Mouse (Mus musculus) embryo, embryonic 10.5 days (tissue): ENCODE results near the gene Ccdc150.

Source experiments
- DNase-seq: peaks from one replicate; pipeline ENCODE4 v3.0.0-alpha.2; 2015; ENCODE audit warnings: low spot score

Ccdc150 gene

DNA sequence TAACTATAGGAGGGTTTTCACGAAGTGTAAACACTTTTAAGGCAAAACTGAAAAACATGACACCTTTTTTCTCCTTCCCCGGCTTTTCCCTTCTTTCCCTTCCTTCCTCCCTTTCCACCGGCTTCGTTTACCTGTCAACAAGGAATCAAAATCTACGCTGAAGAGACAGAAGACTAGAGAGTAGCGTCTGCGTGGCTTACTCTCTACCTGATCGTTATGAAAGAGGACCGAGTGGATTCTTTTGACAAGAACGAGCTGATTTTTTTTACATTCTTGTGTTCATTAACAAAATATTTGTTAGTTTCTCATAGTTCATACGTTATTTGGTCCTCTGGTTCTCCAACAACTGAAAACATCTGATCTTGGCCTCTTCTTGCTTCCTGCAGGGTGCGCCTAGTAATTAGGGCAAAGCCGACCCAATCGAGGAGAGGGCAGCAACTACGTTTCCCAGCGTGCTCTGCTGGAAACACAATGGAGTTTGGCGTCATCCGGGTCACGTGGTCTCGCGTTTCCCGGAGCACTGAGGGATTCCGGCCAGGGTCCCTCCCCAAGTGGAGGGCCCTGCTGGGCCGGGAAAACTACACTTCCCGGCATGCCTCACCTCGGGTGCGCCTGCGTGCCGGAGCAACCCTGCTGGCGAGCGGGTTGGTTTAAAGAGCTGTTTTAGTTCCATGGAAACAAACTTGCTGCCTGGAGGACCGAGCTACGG, at the start of gene Ccdc150:
Gene Ccdc150 (plus strand): TSS at position 526 of the 709 bp plus-strand sequence.
- peak; percentile 98 for DNase-seq

DNA sequence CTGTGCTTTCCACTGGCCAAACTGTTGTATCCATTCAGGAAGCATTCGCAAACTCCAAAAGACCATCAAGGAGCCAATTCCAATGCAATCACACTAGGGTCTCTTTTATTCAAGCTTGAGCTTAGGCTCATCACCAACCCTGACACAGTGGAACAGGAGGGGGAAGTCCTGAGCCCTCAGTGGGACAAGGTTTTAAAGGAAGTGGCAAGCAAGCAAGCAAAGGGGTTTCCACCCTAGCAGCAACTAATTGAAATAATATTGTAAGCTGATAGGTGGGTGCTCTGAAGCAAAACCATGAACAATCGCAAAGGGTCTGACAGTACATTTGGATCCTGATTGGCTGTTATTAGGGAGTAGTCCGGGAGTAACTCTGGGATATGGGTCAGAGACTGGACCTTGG, 30.2 kb upstream of the Ccdc150 start:
- no peak for DNase-seq

DNA sequence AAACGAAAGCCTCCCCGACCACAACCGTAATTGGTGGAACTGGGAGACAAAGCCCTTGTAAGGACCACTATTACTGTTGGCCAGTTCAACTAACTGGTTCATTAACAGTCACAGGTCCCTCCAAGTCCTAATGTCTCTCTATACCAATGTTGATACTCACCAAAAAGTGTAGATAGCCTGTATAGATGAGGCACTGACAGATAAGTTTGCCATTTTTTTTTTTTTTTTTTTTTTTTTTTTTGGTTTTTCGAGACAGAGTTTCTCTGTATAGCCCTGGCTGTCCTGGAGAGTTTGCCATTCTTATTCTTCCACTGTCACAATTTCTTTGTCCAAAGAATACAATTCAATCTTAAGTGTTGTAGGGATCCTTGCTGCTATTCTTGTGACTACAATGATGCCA, 7.8 kb upstream of the Ccdc150 start:
- DNase-seq, result no peak

DNA sequence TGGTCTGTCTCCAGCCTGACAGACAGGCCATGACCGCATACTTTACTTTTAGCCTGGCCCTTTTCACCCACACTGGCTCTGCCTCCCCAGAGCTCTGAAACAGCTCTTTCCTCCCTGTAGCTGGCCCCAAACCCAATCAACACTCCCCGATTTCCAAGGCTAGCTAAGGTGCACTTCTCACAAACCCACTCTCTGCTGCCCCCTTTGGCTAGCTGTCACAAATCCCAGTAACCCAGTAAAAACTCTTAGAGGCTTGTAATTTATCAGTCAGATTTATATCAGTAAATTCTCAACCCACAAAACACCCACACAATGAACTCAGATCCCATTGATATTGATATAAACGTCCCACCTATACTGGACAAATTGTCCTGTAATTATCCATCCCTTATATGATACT, 25.1 kb downstream of the Ccdc150 start:
- DNase-seq, result no peak

DNA sequence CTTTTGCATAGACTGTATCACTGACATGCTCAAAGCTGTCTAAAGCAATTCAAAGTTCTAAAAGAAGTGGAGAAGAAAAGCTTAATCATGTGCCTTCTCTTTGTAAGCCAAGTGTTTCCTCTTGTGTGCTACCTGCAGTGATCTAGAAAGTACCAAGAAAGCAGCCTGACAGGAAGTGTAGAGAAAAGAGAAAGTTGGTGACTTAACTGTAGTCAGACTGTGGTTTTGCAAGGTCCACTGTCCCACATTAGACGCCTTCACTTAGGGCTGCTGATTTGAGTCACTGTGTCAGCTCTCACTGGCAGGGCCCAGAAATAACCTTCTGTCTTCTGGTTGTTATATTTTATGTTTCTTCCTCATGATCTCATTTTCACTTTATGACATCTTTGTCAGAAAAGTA, 29.1 kb downstream of the Ccdc150 start:
- no peak for DNase-seq

DNA sequence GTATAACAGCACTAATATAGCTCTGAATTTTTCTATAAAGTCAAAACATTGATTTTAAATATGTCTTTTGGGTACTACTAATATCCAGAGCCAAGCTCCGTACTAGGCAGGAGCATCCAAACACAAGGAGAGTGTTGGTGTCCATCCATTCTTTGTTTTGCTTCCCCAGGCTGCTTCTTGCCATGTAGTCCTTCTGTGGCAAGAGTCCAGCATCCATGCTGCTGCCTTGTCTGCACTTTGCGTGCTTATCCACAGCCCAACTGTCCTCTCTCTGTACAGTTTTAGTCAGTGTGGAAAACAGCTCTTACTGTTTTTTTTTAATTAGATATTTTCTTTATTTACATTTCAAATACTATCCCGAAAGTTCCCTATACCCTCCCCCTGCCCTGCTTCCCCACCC, 30.2 kb downstream of the Ccdc150 start:
- DNase-seq, result no peak

DNA sequence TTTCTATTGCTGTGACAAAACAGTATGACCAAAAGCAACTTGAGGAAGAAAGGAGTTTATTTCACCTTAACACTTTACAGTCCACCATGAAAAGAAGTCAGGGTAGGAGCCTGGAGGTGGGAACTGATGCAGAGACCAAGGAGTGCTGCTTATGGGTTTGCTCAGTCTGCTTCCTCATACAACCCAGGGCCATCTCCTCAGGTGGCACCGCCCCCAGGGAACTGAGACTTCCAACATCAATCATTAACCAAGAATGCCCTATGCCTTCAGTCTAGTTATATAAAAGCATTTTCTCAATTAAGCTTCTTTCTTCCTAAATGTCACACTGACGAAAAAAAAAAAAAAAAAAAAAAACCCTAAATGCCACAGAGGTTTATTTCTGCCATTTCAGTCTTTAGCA, 55.9 kb downstream of the Ccdc150 start:
- DNase-seq, result no peak

DNA sequence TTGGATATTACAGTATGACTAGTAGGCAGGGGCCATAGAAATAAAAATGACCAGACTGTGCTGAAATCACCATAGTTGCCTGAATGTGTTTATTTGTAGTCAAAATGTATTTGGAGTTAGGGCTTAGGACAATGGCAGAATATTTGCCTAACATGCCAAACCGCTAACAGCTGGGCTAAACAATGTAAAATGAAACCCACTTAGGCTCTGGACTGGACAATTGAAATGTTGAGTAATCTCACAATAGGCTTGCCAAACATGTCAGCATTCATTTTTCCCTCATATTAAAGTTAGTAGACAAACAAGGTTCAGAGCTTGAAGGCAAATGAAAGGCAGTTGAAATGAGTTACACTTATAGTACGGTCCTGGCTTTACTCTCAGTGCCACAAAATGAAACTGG, 76.2 kb downstream of the Ccdc150 start:
- no peak for DNase-seq

DNA sequence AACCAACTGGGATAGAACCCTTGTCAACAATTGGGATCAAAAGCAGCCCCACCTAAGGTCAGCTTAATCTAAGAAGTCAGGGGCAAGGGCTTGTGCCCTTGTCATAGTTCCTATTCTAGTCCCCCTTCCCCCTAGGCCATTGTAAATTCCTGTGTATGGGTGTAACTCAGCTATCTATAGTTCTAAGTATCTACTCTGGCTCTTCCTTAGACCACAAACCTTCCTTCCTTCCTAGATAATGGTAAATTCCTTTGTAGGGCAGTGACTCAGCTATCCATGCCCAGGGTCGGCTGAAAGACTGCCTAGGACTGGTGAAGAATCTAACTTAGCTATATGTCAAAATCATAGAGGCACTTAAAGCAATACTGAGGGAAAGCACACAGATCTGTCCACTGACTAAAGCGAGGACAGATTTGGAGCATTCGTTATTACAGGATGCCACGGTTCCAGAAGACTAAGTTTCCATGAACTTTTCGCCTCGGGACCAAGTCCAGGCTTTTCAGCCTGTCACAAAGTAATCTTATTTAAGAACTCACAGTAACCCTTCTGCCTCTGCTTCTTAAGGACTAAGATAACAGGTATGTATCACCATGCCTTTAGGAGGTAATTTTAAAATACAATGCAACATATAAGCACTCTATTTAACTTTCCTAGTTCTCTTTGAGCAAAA, 77.5 kb downstream of the Ccdc150 start:
- no peak for DNase-seq

DNA sequence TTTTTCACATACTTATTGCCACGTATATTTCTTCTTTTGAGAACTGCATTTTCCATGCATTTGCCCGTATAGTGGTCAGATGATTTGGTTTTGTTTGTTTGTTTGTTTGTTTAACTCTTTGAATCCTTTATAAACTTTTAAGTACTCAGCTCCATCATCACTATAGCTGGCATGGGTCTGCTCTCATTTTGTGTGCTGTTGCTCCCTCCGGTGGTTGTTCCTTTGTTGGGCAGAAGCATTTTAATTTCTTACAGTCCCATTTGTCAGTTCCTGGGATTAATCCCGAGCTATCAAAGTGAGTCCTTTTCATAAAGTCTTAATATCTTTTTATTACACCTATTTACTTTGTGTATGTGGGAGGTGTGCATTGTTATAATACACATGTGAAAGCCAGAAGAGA, 82.5 kb downstream of the Ccdc150 start:
- peak; percentile 55 for DNase-seq

DNA sequence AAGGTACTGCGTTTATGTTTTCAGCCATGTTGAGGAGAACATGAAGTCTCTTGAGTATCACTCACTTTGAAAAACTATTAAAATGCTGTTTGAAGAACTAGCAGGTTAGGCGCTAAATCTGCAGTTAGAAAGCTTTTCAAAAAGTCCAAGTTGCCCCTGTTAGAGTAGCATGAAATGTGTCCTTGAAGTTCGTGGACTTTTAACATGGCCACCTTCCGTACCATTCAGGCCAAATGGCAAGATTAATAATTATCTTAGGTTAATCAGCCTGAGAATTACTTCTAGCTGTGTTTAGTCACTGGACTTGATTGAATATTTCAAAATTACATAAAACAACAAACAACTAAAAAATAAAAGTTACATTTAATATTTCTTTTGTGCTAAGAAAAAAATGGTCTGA, 104.3 kb downstream of the Ccdc150 start:
- DNase-seq, result no peak

DNA sequence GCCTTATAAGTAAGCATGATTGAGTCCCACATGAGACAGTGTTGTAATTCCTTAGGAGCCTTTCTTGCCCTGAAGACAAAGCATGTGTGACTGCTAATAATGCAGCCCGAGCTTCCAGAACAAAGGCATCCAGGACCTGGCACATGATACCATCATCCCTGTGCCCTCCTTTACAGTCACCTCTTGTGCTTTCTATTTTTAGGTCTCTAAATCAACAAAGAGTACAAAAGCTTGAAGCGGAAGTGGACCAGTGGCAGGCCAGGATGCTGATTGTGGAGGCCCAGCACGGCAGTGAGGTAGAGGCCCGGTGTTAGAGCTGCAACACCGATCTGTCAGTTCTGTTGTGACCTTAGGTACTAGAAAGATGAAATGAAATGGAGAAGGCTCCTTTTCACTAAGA, 105.0 kb downstream of the Ccdc150 start:
- no peak for DNase-seq

DNA sequence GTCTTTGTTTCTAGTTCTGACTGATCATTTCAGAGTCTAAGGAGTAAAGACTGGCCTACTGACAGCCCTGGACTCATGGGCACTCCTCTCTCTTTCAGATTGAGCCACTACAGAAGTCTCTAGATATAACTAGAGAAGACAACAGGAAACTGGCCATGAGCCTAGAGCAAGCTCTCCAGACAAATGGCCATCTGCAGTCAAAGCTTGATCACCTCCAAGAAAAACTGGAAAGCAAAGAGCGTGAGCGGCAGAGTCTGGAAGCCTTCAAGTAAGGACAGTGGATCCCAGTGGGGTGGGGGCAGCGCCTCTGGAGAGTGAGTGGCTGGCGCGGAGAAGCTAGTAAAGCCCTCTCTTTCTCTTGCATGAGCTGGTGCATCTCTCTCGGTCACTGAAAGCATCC, 106.1 kb downstream of the Ccdc150 start:
- DNase-seq, result no peak

DNA sequence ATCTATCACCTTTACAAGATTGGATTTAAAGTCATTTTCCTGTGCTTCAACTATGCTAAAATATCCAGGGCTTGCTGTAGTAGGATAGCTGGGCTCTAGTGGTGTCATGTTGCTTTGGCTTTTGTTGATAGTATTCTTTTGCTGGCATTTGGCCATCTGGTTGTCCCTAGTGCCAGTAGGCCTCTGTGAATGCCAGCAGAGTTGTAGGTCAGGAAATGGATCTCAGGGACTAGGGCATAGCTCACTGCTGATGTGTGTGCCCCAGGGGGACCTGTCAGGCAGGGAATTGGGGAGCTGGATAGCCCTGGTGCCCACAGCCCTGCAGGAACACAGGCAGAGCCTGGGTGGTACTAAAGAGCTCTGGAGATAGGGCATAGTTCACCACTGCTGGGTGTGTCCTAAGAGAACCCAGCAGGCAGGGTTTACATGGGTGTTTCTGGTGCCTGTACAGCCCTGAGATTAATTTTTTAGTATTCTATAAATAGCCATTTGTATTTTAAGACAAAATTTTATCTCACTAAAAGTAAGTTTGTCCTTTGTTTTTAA, 127.1 kb downstream of the Ccdc150 start:
- no peak for DNase-seq

DNA sequence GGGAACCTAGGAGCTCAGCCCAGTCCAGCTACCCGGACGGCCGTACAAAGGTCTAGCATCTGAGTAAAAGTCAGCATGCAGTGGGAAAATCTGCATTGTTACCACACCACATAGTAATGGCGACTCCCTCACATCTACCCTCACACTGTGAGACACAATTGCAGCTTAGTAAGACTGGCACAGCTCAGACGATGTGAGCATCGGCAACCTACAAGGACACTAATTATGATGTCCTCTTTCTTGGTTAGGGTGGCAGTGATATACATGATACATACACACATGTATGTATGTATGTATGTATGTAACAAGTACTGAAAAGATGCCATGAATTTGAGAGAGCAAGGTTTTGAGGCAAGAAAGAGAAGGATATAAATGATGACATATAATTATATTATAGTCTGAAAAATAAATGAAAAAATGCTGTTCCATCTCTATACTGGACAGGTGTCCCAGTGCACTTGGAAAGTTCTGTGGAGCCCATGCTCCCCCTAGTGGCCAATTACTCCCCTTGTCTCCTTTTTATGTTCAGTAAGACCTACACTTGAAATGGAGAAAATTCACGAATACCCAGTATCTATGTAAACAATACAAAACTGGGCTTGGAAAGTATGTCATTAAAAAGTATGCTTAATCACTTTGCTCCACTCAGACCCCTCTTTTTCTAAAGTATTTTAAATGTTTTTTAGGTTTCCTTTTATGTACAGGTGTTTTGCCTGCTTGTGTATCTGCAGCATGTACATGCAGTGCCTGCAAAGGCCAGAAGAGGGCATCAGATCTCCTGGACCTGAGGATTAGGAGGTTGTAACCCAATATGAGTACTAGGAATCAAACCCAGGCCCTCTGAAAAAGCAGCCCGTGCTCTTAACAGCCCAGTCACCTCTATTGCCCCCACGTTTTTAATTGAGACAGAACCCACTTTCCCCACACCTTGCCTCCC, 130.8 kb downstream of the Ccdc150 start:
- DNase-seq, result peak; percentile 80

DNA sequence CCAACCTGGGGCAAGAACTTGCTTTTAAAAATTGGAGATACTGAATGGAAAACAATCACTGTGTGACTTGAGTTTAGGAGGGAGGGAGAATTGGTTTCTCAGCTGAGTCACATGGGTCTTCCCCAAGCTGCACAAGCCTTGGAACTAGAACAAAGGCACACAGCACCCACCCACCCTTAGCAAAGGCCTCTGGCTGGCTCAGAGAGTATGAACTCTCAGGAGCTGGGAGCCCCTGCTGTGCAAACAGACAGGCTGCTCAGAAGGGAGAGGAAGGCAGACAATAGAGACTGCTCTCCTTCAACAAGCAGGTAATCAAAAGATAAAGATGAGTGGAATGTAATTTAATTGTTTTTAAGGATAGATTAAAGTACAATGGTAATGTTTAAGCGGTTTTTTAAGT, 133.7 kb downstream of the Ccdc150 start:
- DNase-seq, result no peak

DNA sequence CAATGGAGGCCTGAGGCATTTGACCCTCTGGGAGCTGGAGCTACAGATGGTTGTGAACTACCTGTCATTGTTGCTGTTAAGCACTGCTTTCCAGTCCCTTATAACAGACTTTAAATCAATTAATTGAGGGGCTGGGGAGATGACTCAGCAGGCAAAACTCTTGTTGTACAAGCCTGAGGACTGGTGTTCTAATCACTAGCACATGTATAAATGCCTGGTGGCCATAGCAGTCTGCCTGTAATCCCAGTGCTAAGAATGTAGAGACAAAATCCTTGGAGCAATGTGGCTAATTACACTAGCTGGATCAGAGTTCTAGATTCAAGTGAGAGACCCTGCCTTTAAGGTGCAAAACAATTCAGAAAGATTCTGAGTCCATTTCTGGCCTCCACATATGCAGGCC, 152.3 kb downstream of the Ccdc150 start:
- DNase-seq, result no peak
